Mouse (Mus musculus) embryo, embryonic 10.5 days (tissue): Measurements from ENCODE around the gene Pom121.

ENCODE experiments used
- DNase-seq: peaks from one replicate; pipeline ENCODE4 v3.0.0-alpha.2; 2015; ENCODE audit warnings: low spot score

The Pom121 gene

GRCm38 (mm10) chr5:135368312-135368711 is 26.0 kb downstream of the Pom121 start:
- DNase-seq, result no peak

- peak; percentile 21 for DNase-seq
These were observed 26.5 kb downstream of the Pom121 start for GRCm38 (mm10) chr5:135367841-135368240.

- DNase-seq, result peak; percentile 81
These were observed 30.8 kb downstream of the Pom121 start for GRCm38 (mm10) chr5:135363540-135363939.

DNA sequence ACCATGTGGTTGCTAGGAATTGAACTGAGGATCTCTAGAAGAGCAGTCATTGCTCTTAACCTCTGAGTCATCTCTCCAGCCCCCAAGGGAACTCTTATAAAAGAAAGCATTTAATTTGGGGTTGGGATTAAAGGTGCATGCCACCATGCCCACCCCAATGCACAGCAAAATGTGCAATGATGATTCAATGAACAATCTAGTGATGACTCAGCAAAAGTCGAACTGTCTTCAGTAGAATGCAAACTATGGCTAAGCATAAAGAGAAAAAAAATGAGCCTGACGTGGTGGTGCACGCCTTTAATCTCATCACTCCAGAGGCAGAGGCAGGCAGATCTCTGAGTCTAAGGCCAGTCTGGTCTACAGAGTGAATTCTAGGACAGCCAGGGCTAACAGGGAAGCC is 31.8 kb downstream of the Pom121 start:
- DNase-seq, result no peak

GRCm38 (mm10) chr5:135359772-135360171 is 34.6 kb downstream of the Pom121 start:
- no peak for DNase-seq

GRCm38 (mm10) chr5:135357556-135357955 is 36.8 kb downstream of the Pom121 start:
- DNase-seq, result no peak

DNA sequence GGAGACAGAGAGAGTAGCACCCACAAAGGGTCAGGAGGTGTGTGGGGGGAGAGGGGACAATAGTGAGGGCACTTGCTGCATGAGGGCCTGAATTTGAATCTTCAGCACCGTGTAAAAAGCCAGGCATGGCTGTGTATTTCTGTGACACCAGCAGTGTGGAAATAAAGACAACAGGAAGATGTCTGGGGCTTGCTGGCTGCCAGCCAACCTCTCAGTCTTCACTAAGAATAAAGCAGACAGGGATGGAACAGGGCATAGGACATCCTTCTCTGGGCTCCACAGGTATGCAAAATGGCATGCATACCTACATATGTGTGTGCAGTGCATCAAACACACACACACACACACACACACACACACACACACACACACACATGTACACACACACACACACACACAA is 38.3 kb downstream of the Pom121 start:
- DNase-seq, result no peak

DNA sequence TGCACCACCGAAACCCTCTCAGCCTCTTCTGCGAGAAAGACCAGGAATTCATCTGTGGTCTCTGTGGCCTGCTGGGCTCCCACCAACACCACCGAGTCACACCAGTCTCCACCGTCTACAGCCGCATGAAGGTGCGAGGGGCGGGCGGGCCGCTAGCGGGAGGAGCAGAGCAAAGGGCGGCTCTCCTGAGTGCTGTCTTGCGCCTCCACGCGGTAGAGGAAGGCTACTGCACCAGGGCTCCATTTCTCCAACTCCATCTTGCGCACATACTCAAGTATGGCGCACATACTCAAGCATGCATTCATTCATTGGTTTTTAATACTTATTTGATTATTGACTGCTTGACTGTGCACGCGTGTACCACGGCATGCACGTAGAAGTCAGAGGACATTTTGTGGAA is 40.8 kb downstream of the Pom121 start:
- peak; percentile 63 for DNase-seq

- no peak for DNase-seq
These were observed 41.4 kb downstream of the Pom121 start, which contains the start of gene Trim50 for GRCm38 (mm10) chr5:135352995-135353394. TSS of gene Trim50 (plus strand) at chr5:135353295.

GRCm38 (mm10) chr5:135351606-135352005 is 42.7 kb downstream of the Pom121 start:
- no peak for DNase-seq

GRCm38 (mm10) chr5:135349862-135350261 is 44.5 kb downstream of the Pom121 start, which contains the start of gene Fkbp6:
TSS of gene Fkbp6 (minus strand) at chr5:135350044.
- no peak for DNase-seq

GRCm38 (mm10) chr5:135347511-135348011 is 46.8 kb downstream of the Pom121 start:
- DNase-seq, result no peak

DNA sequence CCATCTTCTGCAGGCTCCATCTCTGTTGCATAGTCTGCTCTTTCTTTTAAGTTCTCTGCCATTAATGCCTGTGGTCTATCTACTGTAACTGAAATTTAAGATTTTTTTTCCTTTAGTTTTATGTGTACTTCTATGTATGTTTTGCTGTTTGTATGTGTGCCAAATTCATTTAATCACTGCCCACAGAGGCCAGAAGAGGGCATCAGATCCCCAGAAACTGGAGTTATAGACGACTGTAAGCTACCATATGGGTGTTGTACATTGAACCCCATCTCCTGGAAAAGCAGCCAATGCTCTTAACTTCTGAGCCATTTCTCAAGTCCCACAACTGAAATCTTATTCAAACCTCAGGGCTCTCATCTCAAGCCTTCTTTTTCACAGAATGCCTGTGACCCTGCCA is 47.9 kb downstream of the Pom121 start:
- DNase-seq, result no peak

DNA sequence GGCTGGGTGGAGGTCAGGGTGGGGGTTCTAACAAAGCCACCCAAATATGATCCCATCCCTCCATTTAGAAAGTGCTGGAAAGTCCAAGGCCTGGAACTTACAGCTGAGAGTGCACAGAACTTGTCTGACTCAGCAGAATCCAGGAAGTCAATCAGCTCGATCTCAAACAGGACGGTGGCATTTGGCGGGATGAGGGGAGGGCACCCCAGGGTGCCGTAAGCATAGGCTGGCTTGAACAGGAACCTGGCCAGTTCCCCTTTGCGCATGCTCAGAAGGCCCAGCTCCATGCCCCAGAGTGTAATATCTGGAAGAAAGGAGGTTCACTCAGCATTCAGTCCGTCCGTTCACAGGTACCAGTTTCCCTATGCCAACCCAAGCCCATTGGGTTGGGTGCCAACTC is 48.4 kb downstream of the Pom121 start:
- DNase-seq, result no peak

DNA sequence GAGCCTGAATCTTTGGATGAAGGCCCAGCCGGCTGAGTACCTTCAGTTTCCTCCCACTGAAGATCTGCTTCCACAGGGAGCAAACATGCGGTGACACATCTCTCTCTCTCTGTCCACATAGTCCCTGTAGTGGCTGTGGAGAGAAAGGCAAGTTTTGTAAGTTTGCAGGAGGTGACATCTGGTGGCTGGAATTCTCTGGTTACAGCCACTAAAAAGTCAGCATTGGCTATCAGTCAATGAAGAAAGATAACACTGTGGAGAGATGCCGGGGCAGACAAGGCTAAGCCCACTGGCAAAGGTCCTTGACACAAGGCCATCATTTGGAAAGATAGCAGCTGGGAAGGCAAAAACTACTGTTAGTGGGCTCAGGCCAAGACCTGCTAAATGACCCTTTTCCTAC is 56.8 kb downstream of the Pom121 start:
- no peak for DNase-seq

DNA sequence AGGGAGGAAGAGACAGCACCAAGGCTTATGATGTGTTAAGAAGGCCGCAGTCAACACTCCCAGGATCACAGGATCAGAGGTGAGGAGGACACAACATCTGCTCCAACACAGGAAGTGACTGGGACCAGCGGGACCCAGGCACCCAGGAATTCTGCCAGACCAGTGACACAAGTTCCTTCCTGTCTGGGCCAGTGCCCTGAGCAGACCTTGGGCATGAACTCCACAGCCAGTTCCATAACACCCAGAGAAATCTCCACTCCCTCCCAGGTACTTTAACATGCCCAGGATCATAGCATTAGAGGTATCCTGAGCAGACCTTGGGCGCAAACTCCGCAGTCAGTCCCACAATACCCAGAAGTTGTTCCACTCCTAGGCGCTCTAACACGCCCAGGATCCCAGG is 63.2 kb downstream of the Pom121 start:
- DNase-seq, result no peak

DNA sequence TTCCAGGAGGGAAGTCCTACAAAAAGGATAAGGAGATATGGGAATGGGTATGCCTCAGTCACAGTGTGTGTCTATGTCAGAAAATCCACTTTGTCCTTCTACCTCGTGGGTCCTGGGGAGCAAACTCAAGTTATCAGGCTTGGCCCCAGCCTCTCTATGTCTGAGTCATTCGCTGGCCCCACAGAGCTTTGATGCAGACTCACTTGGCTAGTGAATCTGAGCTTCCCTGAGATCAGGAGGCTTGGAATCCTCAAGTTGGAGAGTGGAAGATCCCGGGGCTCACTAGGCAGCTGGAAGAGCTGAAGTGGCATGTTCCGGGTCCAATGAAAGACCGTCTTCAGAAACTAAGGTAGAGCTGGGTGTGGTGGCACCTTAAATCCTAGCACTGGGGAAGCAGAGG is 64.1 kb downstream of the Pom121 start:
- no peak for DNase-seq

DNA sequence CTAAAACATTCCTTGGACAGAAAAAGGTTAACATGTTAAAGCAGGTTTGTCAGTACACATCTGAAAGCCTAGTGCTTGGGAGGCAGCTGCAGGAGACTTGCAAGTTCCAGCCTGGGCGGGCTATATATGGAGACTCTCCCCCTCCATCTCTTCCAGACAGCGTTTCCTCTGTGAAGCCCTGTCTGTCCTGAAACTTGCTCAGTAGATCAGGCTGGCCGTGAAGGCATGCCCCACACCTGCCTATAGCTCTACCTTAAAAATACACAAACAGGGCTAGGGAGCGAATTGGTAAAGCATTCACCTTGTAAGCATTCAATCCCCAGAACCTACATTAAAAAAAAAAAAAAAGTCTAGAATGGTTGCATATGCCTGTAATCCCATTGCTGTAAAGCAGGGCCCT is 64.9 kb downstream of the Pom121 start:
- DNase-seq, result no peak
